Mouse (Mus musculus) midbrain, embryonic 10.5 days (tissue): ENCODE data around the gene Rcor1. TPM values are rescaled to one million over a fixed set of nuclear protein-coding genes. Genes with fewer than 3 reads are reported as not detected.

Experiments
- DNase-seq: peaks from one replicate; pipeline ENCODE4 v3.0.0-alpha.2; 2017; ENCODE audit warnings: low spot score
- H3K27ac ChIP-seq: fragments of 300-500 bp; sonication (generic); replicated peaks from 2 replicates; pipeline ENCODE4 v1.5.1; 2016; ENCODE audit warnings: mild to moderate bottlenecking
- H3K27me3 ChIP-seq: fragments of 300-500 bp; sonication (generic); 2 replicates; pipeline ENCODE4 v1.6.1; 2016; ENCODE audit warnings: low read depth, mild to moderate bottlenecking; ENCODE audit not compliant: poor library complexity, severe bottlenecking
- H3K36me3 ChIP-seq: fragments of 300-500 bp; sonication (generic); 2 replicates; pipeline ENCODE4 v1.6.1; 2016; ENCODE audit warnings: mild to moderate bottlenecking, moderate library complexity
- H3K4me1 ChIP-seq: fragments of 300-500 bp; sonication (generic); 2 replicates; pipeline ENCODE4 v1.6.1; 2016
- H3K4me3 ChIP-seq: fragments of 300-500 bp; sonication (generic); 2 replicates; pipeline ENCODE4 v1.5.1; 2016; ENCODE audit warnings: mild to moderate bottlenecking, moderate library complexity
- H3K9me3 ChIP-seq: fragments of 300-500 bp; sonication (generic); replicated peaks from 2 replicates; pipeline ENCODE4 v1.6.1; 2016; ENCODE audit warnings: mild to moderate bottlenecking
- WGBS: fragments of 180-500 bp; shearing (Covaris S2); methylation state at CpG from one replicate; pipeline ENCODE4 v1.1.7; 2016; 5-methylcytosine and 5-hydroxymethylcytosine counted together
- polyA plus RNA-seq: library from polyadenylated mRNA; unstranded; fragments of >200 nt; fragmentation: Nextera tagmentation; extraction: Ambion mirVana; gene quantifications from 2 replicates; pipeline ENCODE4 v1.2.1, GENCODE M21; 2016

Gene Rcor1
- polyA plus RNA-seq, 1 experiment from 2014 or later, result 5.9 TPM

GRCm38 (mm10) chr12:111032839-111033238, 6.3 kb upstream of the Rcor1 start:
- no peak for DNase-seq
- WGBS, result 86% methylated on average over 5 of the region's 5 CpGs
- H3K4me1 ChIP-seq, result peaks cover 19% of the 10 kb centered on the region
- no peaks in the 10 kb centered on the region for H3K9me3 ChIP-seq
- H3K27me3 ChIP-seq, result no peaks in the 10 kb centered on the region
- no peak overlapping the region for H3K27ac ChIP-seq
- no peaks in the 10 kb centered on the region for H3K36me3 ChIP-seq
- no peak overlapping the region for H3K4me3 ChIP-seq

GRCm38 (mm10) chr12:111035182-111035824, 3.8 kb upstream of the Rcor1 start:
- Histone ChIP-seq H3K27me3 (no peaks in the 10 kb centered on the region), H3K9me3 (no peaks in the 10 kb centered on the region), H3K4me1 (peaks cover 30% of the 10 kb centered on the region), H3K27ac (peak overlapping the region; percentile 33), H3K36me3 (no peaks in the 10 kb centered on the region), H3K4me3 (no peak overlapping the region)
- DNase-seq, result no peak
- 70% methylated on average over 12 of the region's 12 CpGs for WGBS

- H3K27me3 ChIP-seq, result no peaks in the 10 kb centered on the region
- H3K4me1 ChIP-seq, result peaks cover 39% of the 10 kb centered on the region
- DNase-seq, result no peak
- no peaks in the 10 kb centered on the region for H3K9me3 ChIP-seq
- no peak overlapping the region for H3K4me3 ChIP-seq
- H3K27ac ChIP-seq, result no peak overlapping the region
- no peaks in the 10 kb centered on the region for H3K36me3 ChIP-seq
Measured at GRCm38 (mm10) chr12:111036198-111036775, 2.9 kb upstream of the Rcor1 start.

- peaks cover 4% of the 10 kb centered on the region for H3K36me3 ChIP-seq
- H3K4me3 ChIP-seq, result peak overlapping the region; percentile 89
- WGBS, result 61% methylated on average over 18 of the region's 18 CpGs
- no peaks in the 10 kb centered on the region for H3K9me3 ChIP-seq
- H3K27me3 ChIP-seq, result no peaks in the 10 kb centered on the region
- H3K27ac ChIP-seq, result peak overlapping the region; percentile 99
- H3K4me1 ChIP-seq, result peaks cover 42% of the 10 kb centered on the region
- DNase-seq, result peak; percentile 41
Measured at GRCm38 (mm10) chr12:111037241-111038180, 1.6 kb upstream of the Rcor1 start.

- WGBS, result under 1% methylated on average over 54 of the region's 54 CpGs
- no peaks in the 10 kb centered on the region for H3K27me3 ChIP-seq
- peak overlapping the region; percentile 99 for H3K27ac ChIP-seq
- peak overlapping the region; percentile 89 for H3K4me3 ChIP-seq
- DNase-seq, result peak; percentile 80
- H3K36me3 ChIP-seq, result peaks cover 12% of the 10 kb centered on the region
- no peaks in the 10 kb centered on the region for H3K9me3 ChIP-seq
- H3K4me1 ChIP-seq, result peaks cover 42% of the 10 kb centered on the region
Measured at GRCm38 (mm10) chr12:111038231-111038975, 748 bp upstream of the Rcor1 start.

GRCm38 (mm10) chr12:111039771-111040530, 800 bp downstream of the Rcor1 start:
- peak; percentile 52 for DNase-seq
- under 1% methylated on average over 63 of the region's 65 CpGs for WGBS
- H3K9me3 ChIP-seq, result no peaks in the 10 kb centered on the region
- no peaks in the 10 kb centered on the region for H3K27me3 ChIP-seq
- peak overlapping the region; percentile 89 for H3K4me3 ChIP-seq
- peak overlapping the region; percentile 99 for H3K27ac ChIP-seq
- peaks cover 42% of the 10 kb centered on the region for H3K4me1 ChIP-seq
- peaks cover 28% of the 10 kb centered on the region for H3K36me3 ChIP-seq

- Histone ChIP-seq H3K27ac (peak overlapping the region; percentile 99), H3K36me3 (peaks cover 31% of the 10 kb centered on the region), H3K27me3 (no peaks in the 10 kb centered on the region), H3K9me3 (no peaks in the 10 kb centered on the region), H3K4me1 (peaks cover 37% of the 10 kb centered on the region), H3K4me3 (peak overlapping the region; percentile 89)
- WGBS, result 9% methylated on average over 3 of the region's 3 CpGs
- DNase-seq, result no peak
Measured at GRCm38 (mm10) chr12:111040531-111040860, 1.3 kb downstream of the Rcor1 start.

- Histone ChIP-seq H3K27ac (no peak overlapping the region), H3K36me3 (peaks cover 34% of the 10 kb centered on the region), H3K27me3 (no peaks in the 10 kb centered on the region), H3K4me1 (peaks cover 33% of the 10 kb centered on the region), H3K9me3 (no peaks in the 10 kb centered on the region), H3K4me3 (peak overlapping the region; percentile 89)
- peak; percentile 25 for DNase-seq
- 60% methylated on average over 4 of the region's 4 CpGs for WGBS
Measured at GRCm38 (mm10) chr12:111041196-111041595, 2.0 kb downstream of the Rcor1 start.

GRCm38 (mm10) chr12:111042365-111042764, 3.2 kb downstream of the Rcor1 start:
- DNase-seq, result no peak
- Histone ChIP-seq H3K27me3 (no peaks in the 10 kb centered on the region), H3K36me3 (peaks cover 38% of the 10 kb centered on the region), H3K4me3 (no peak overlapping the region), H3K4me1 (peaks cover 28% of the 10 kb centered on the region), H3K9me3 (no peaks in the 10 kb centered on the region), H3K27ac (no peak overlapping the region)
- WGBS, result 95% methylated on average over 1 of the region's 1 CpGs

- no peak overlapping the region for H3K27ac ChIP-seq
- peaks cover 43% of the 10 kb centered on the region for H3K36me3 ChIP-seq
- WGBS, result 83% methylated on average over 2 of the region's 2 CpGs
- H3K27me3 ChIP-seq, result no peaks in the 10 kb centered on the region
- peaks cover 17% of the 10 kb centered on the region for H3K4me1 ChIP-seq
- no peak for DNase-seq
- no peak overlapping the region for H3K4me3 ChIP-seq
- no peaks in the 10 kb centered on the region for H3K9me3 ChIP-seq
Measured at GRCm38 (mm10) chr12:111044880-111045279, 5.7 kb downstream of the Rcor1 start.

GRCm38 (mm10) chr12:111046866-111047265, 7.7 kb downstream of the Rcor1 start:
- Histone ChIP-seq H3K27ac (no peak overlapping the region), H3K4me3 (no peak overlapping the region), H3K9me3 (no peaks in the 10 kb centered on the region), H3K27me3 (no peaks in the 10 kb centered on the region), H3K36me3 (peaks cover 54% of the 10 kb centered on the region), H3K4me1 (no peaks in the 10 kb centered on the region)
- 94% methylated on average over 1 of the region's 1 CpGs for WGBS
- DNase-seq, result no peak

GRCm38 (mm10) chr12:111048201-111048600, 9.1 kb downstream of the Rcor1 start:
- Histone ChIP-seq H3K36me3 (peaks cover 53% of the 10 kb centered on the region), H3K9me3 (no peaks in the 10 kb centered on the region), H3K27me3 (no peaks in the 10 kb centered on the region), H3K27ac (no peak overlapping the region), H3K4me3 (no peak overlapping the region), H3K4me1 (no peaks in the 10 kb centered on the region)
- WGBS, result 93% methylated on average over 2 of the region's 2 CpGs
- DNase-seq, result no peak
